Mouse (Mus musculus) stomach, postnatal 0 days (tissue): Measurements from ENCODE around the gene Pdia6.

Experiments
- CTCF ChIP-seq: IDR thresholded peaks from 2 replicates; pipeline ENCODE4 v1.5.1; 2016; ENCODE audit warnings: antibody characterized with exemption, low read depth, mild to moderate bottlenecking, moderate library complexity
- EP300 ChIP-seq: optimal IDR thresholded peaks from 2 replicates; pipeline ENCODE3; 2016; ENCODE audit warnings: antibody characterized with exemption

- TF ChIP-seq CTCF (no peak), EP300 (no peak)
Measured at GRCm38 (mm10) chr12:17305445-17305844, 39.1 kb downstream of the Pdia6 start.
